Mouse (Mus musculus) liver, adult 2 months (tissue): ENCODE measurements around the gene Ric8b. TPM values are rescaled to one million over a fixed set of nuclear protein-coding genes. Genes with fewer than 3 reads are reported as not detected.
A peak's percentile ranks its signal among the peaks of the same experiment; 100 is the strongest.

Experiments used
- DNase-seq: peaks from one replicate; pipeline ENCODE4 v3.0.0-alpha.2; 2011; ENCODE audit warnings: low read depth, low spot score; ENCODE audit errors: extremely low read depth
- H3K27ac ChIP-seq: fragments of 200-500 bp; replicated peaks from 2 replicates; pipeline ENCODE4 v1.5.1; 2012; ENCODE audit warnings: low read depth, mild to moderate bottlenecking, control low read depth, inconsistent platforms, low read length; ENCODE audit not compliant: insufficient read depth
- H3K27me3 ChIP-seq: fragments of 200-500 bp; 2 replicates; pipeline ENCODE4 v1.6.1; 2012; ENCODE audit warnings: mild to moderate bottlenecking, moderate library complexity, low read length, inconsistent platforms; ENCODE audit not compliant: control insufficient read depth, insufficient read depth
- H3K36me3 ChIP-seq: fragments of 200-500 bp; 2 replicates; pipeline ENCODE4 v1.6.1; 2012; ENCODE audit warnings: low read length, inconsistent platforms; ENCODE audit not compliant: control insufficient read depth, insufficient read depth
- H3K4me1 ChIP-seq: fragments of 200-500 bp; 2 replicates; pipeline ENCODE4 v1.6.1; 2011; ENCODE audit warnings: low read length; ENCODE audit not compliant: control insufficient read depth, insufficient read depth
- H3K4me3 ChIP-seq: fragments of 200-500 bp; 2 replicates; pipeline ENCODE4 v1.5.1; 2011; ENCODE audit warnings: low read depth, mild to moderate bottlenecking, control low read depth, low read length, moderate library complexity; ENCODE audit not compliant: insufficient read depth
- H3K79me2 ChIP-seq: fragments of 200-500 bp; 2 replicates; pipeline ENCODE4 v1.6.1; 2012; ENCODE audit warnings: inconsistent platforms, mild to moderate bottlenecking, low read length, moderate library complexity; ENCODE audit not compliant: control insufficient read depth, insufficient read depth
- H3K9ac ChIP-seq: fragments of 200-500 bp; 2 replicates; pipeline ENCODE4 v1.6.1; 2012; ENCODE audit warnings: low read depth, mild to moderate bottlenecking, control low read depth, inconsistent platforms, low read length
- CTCF ChIP-seq: fragments of 200-500 bp; IDR thresholded peaks from 2 replicates; pipeline ENCODE4 v1.5.1; 2011; ENCODE audit warnings: low read depth, low read length, control low read depth
- POLR2A ChIP-seq: fragments of 200-500 bp; IDR thresholded peaks from 2 replicates; pipeline ENCODE4 v1.6.1; 2011; ENCODE audit warnings: low read length, control low read depth; ENCODE audit not compliant: insufficient read depth; ENCODE audit errors: extremely low read depth
- WGBS: fragments of 180-500 bp; shearing (Covaris S2); methylation state at CpG from one replicate; pipeline ENCODE4 v1.1.7; 2018; 5-methylcytosine and 5-hydroxymethylcytosine counted together
- polyA plus RNA-seq: library from polyadenylated mRNA; depleted of rRNA; stranded (reverse); fragments of >200 nt; gene quantifications from 2 replicates; pipeline ENCODE4 v1.2.3, GENCODE M21; 2012; rRNA removed
- total RNA-seq: library from RNA; depleted of rRNA; stranded (reverse); fragments of >200 nt; gene quantifications from 2 replicates; pipeline ENCODE4 v1.2.3, GENCODE M21; 2014; rRNA removed

The Ric8b gene
- total RNA-seq, result 7.1 and 8.7 TPM in 2 replicates
- polyA plus RNA-seq, result 4.1 and 5.1 TPM in 2 replicates

- Histone ChIP-seq H3K36me3 (no peaks in the 10 kb centered on the region), H3K9ac (peak within 1 kb of the TSS; percentile 85), H3K27me3 (no peaks in the 10 kb centered on the region), H3K4me3 (peak within 1 kb of the TSS; percentile 91), H3K27ac (peak within 1 kb of the TSS; percentile 97), H3K4me1 (peaks cover 3% of the 10 kb centered on the region; the same call in 1 of the 2 replicates), H3K79me2 (peaks cover 26% of the 10 kb centered on the region; the same call in 1 of the 2 replicates)
- DNase-seq, result peak; percentile 100
- 1% methylated on average over 46 of the region's 51 CpGs for WGBS
- TF ChIP-seq POLR2A, result peak; percentile 79
- TF ChIP-seq CTCF, result no peak
These were observed at the start of gene Ric8b for GRCm38 (mm10) chr10:84916810-84917730. Gene Ric8b (plus strand): TSS chr10:84917616.

GRCm38 (mm10) chr10:84871285-84871684 is 46.1 kb upstream of the Ric8b start:
- Histone ChIP-seq H3K36me3 (no peaks in the 10 kb centered on the region), H3K27ac (no peak overlapping the region), H3K4me3 (no peak overlapping the region), H3K4me1 (no peaks in the 10 kb centered on the region), H3K9ac (no peak overlapping the region), H3K27me3 (no peaks in the 10 kb centered on the region), H3K79me2 (no peaks in the 10 kb centered on the region)
- 92% methylated on average over 12 of the region's 12 CpGs for WGBS
- no peak for DNase-seq
- TF ChIP-seq POLR2A (no peak), CTCF (no peak)

- Histone ChIP-seq H3K27me3 (no peaks in the 10 kb centered on the region), H3K79me2 (no peaks in the 10 kb centered on the region), H3K4me1 (no peaks in the 10 kb centered on the region), H3K36me3 (no peaks in the 10 kb centered on the region), H3K27ac (no peak overlapping the region), H3K4me3 (no peak overlapping the region), H3K9ac (no peak overlapping the region)
- peak; percentile 41 for DNase-seq
- TF ChIP-seq POLR2A, result no peak
- TF ChIP-seq CTCF, result no peak
- WGBS, result 36% methylated on average over 4 of the region's 4 CpGs
These were observed 45.5 kb upstream of the Ric8b start for GRCm38 (mm10) chr10:84871921-84872320.

GRCm38 (mm10) chr10:84879823-84880571 is 37.4 kb upstream of the Ric8b start:
- H3K36me3 ChIP-seq, result no peaks in the 10 kb centered on the region
- 84% methylated on average over 9 of the region's 9 CpGs for WGBS
- H3K27ac ChIP-seq, result no peak overlapping the region
- peaks cover under 1% of the 10 kb centered on the region for H3K4me1 ChIP-seq
- no peaks in the 10 kb centered on the region for H3K27me3 ChIP-seq
- DNase-seq, result no peak
- no peak overlapping the region for H3K4me3 ChIP-seq
- no peak for TF ChIP-seq POLR2A
- TF ChIP-seq CTCF, result no peak
- no peak overlapping the region for H3K9ac ChIP-seq
- no peaks in the 10 kb centered on the region for H3K79me2 ChIP-seq

GRCm38 (mm10) chr10:84882528-84882927 is 34.9 kb upstream of the Ric8b start:
- no peaks in the 10 kb centered on the region for H3K36me3 ChIP-seq
- H3K27me3 ChIP-seq, result no peaks in the 10 kb centered on the region

More at GRCm38 (mm10) chr10:84882528-84882927, 34.9 kb upstream of the Ric8b start:
- no peak overlapping the region for H3K4me3 ChIP-seq
- DNase-seq, result no peak
- no peak overlapping the region for H3K9ac ChIP-seq
- no peak overlapping the region for H3K27ac ChIP-seq
- TF ChIP-seq POLR2A (no peak), CTCF (no peak)
- H3K4me1 ChIP-seq, result peaks cover 7% of the 10 kb centered on the region
- no peaks in the 10 kb centered on the region for H3K79me2 ChIP-seq
- 79% methylated on average over 2 of the region's 2 CpGs for WGBS
